Mouse (Mus musculus): ENCODE measurements around the gene Acer3. TPM values are rescaled to one million over a fixed set of nuclear protein-coding genes. Genes with fewer than 3 reads are reported as not detected.

Acer3 gene
- total RNA-seq, 4 experiments from 2014 or later, result 1.8 to 4.5 (median 2.9) TPM

DNA sequence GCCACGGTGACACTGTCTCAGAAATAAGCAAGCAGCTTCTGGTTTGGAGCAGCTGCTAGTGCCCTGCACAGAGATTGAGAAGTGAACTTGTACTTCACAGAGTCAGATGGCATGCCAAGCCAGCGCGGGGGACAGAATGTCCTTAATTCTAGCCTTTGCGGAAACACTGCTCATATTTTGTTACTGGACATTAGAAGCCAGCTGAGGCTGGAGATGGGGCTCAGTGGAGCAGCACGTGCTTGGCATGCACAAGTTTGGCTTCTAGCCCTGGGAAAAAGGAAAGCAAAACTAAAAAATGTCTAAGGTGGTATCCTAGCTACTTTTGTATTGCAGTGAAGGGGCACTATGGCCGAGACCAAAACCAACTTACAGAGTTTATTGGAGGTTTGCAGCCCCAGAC lies 135.7 kb downstream of the Acer3 start:
- peak in 1 of 2 experiments; percentile 52 for DNase-seq (ENCODE audit: low spot score in 2 of 2)

DNA sequence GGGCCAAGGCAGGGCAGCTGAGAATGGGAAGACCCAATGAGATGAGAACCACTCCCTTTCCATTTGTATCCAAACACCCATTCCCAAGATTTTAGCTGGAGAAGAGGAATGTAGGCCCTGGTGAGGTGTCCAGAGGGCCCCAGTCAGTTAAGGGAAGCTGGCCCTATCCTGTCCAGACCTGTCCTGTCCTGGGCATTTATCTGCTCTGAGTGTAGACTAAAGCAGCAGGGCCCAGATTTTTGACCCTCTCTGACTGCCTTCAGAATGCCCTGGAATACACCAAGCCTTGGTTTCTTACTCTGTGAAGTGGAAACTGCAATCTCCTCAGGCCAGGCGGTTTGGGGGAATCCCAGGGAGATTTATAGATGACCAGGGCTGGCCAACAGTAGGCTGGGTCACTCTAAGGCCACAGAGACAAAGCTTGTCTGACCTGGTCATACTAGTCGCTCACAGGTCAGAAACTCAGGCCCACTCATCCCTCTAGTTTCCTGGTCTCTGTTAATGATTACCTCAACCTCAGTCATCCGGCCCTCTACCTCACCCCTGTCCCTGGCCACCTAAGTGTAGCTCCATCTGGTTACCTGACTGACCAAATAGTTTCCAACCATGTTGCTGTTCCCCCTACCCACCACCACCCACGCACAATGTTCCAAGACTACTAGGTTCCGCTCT lies 142.3 kb downstream of the Acer3 start:
- DNase-seq (ENCODE audit: low spot score in 2 of 2), result no peak

DNA sequence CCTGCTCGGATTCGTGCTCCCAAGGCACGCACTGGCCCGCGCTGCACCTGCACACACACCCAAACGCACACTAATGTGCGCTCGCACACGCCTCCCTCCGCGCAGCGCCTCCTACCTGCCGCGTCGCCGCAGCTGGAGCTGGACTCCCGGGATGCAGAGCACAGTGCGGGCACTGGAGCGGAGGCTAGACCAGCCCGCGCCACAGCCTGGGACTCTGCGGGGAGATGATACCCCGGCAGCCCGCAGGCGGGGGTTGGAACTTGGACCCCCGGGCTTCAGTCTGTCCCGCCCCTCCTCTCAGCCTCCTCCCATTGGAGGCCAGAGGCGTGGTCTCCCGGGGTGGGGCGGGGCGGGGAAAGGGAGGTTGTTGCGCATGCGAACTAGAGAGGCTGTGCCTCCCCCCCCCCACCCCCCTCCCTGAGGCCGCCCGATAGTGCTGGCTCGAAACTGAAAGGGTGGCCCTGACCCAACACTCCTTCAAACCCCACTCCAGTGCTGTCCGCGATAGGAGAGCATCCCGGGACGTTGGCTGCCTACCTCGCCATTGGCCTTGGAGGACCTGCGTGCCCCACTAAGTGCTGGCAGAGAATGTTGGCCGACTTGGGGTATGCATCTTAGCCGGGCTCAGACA lies 143.0 kb downstream of the Acer3 start, which contains the start of gene Capn5:
Gene Capn5, minus strand, starts transcription at position 346 of the 631 bp plus-strand sequence.
- DNase-seq (ENCODE audit: low spot score in 2 of 2), result peak; percentile 27 to 41

DNA sequence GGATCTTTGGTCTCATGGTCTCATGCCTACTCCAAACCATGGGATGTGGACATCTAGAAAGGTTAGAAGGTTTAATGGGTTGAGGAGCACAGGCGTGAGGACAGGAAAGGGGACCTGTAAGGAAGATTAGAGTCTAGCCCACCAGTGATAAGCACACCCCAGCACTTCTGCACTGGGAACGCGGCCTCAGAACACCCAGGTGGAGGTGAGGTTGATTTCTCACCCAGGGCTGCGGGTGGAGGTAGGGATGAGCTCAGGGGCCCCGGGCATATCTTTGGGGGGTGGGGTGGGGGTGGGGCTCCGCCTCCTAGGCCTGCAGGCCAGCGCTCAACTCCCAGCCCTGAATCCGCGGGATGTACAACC lies 143.5 kb downstream of the Acer3 start:
- no peak for DNase-seq (ENCODE audit: low spot score in 2 of 2)

DNA sequence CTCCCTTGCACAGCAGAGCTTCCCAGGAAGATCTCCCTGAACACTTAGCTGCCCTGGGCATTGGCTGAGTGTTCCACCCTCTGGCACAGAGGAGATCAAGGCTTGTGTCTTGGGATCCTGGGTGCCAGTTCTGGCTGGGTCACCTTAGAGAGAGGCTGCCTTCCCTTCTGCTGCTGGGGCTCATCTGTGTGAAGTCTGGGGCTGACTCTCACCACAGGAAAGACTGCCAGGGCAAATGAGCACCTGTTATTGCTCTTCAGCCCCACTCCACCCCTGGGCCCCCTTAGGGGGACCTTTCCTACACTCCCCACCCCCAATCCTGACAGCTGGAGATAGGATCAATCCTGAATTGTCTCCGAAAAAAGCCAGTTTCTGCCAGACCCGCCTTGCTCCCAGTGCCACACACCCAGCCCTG lies 143.9 kb downstream of the Acer3 start:
- DNase-seq (ENCODE audit: low spot score in 2 of 2), result no peak

DNA sequence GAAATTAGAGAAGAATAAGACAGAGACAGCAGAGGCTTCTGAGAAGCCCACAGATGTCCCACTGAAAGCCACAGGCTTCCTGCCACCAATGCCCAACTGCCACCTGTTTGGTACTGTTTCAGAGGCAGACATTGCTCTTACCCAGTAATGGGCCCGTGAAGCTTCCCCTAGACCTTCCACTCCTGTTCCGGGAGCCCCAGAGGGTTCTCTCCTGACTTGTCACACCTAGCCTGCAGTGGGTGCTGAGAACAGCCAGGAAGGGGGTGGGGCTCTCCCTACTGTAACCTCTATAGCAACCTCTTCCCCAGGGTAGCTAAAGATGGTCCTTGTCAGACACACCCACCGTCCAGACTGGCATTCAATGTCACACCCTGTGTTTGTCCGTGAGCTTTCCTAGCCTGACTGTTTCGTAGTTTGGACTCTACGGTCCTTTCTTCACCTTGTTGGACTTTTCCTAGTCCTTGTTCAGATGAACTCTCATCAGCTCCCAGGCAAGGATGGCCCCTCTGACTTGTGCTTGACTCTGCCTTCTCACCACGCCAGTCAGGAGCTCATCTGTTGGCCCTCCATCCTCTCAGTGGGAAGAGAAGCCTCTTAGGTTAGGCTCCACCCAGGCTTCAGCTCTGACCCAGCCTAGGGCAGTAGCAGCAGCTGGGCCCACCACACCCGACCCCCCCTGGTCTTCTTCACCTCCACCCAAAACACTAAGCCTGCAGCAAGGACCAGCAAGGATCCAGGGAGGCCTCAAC lies 144.5 kb downstream of the Acer3 start:
- DNase-seq (ENCODE audit: low spot score in 2 of 2), result no peak

DNA sequence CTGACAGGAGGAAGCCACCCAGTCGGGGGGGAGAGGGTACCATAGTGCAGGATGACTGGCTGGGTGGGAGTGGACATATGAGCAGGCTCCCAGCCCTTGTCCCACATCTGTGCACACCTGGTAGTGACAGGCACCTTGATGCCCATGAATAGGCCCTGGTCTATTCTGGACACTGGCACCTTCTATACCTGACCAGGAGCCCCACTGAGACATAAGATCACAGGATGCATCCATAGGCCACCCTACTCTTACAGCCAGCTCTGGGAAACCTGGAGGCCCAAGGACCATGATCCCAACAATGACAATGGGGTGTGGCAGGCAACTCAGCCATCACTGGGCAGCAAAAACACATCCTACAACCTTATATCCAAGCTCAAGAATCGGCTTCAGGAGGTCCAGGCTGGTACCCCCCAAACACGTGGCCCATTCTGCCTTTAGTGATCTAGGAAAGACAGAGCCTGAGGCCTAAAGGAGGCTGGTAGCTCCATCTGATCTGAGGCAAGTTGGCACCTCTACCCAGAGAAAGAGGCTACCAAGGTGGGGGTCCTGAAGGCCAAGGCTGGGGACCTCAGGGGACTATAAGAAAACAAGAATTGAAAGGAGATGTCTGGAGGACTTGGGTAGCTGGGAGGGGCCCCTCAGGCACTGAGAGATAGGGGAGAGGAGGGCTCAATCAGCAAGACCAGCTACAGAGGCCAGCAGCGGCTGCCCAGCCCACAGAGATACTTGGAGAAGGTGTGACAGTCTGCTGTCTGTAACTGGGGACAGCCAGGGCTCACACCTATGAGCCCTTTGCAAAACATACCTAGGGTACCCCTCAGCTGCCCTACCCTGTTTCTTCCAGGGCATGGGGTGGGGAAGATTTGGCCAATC lies 145.9 kb downstream of the Acer3 start:
- DNase-seq (ENCODE audit: low spot score in 2 of 2), result no peak

DNA sequence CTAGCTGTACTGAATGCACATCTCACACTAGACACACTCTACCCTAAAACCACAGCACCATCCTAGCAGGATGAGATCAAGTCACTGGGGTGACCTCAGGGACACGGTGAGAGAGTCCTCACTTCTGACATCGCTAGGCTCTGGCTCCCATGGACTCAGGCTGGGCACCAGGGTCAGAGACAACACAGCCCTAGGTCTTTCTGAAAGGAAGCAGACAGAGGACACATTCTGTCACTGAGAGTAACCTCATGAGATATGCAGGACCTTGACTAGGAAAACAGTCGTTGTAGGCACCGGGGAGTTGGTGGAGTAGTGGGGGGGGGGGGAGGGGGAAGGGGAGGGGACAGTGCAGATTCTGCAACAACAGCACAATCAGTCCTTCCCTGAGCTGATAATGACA lies 147.6 kb downstream of the Acer3 start:
- no peak for DNase-seq (ENCODE audit: low spot score in 2 of 2)

DNA sequence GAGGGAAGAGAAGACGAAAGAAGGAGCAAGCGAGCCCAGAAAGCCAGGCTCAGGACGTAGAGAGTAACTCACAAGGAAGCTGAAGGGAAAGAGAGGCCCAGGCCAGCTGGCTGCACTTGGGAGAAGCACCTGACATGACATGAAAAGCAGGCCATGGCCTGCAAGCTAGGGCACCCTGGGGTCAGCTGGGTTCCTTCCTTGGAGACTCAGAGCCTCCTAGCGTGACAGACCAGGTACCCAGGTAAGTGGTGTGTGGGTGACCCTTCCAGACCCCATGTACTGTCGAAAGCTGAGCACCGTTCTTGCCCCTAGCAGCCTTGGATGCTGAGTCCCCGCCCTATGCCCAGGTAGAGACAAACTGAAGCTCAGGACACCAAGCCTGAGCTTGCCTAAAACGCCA lies 148.3 kb downstream of the Acer3 start:
- no peak for DNase-seq (ENCODE audit: low spot score in 2 of 2)

DNA sequence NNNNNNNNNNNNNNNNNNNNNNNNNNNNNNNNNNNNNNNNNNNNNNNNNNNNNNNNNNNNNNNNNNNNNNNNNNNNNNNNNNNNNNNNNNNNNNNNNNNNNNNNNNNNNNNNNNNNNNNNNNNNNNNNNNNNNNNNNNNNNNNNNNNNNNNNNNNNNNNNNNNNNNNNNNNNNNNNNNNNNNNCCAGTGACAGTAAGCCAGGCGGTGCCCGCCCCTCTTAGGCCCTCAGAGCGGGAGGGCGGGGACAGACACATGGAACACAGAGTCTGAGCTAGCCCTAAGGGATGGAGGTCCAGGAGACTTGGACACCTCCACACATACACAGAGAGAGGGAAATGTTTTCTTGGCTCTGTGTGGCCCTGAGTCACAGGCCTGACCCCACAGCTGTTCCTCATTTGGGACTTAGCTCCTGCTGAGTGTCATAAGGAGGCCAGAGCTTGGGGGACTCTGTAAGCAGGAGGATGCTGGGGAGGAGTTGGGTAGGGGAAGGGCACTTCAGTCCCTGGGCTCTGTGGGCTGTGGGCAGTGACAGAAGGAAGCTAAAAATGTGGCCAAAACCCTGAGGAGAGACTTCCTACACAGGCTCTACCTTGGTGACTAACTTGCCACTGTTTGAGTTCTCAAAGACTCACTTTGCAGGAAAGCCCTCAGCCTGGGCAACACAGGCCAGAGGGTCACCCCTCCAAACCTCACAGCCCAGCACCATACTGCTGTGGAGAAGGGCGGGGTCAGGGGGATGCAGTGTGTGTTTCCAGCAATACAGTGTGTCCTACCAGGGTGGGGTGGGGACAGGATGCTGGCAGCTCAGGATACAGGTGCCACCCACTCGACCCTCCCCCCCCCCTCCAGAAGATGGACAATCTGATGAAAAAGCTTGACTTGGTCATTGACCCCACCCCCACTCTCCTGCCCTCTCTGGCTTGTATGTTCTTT lies 149.6 kb downstream of the Acer3 start:
- DNase-seq (ENCODE audit: low spot score in 2 of 2), result peak; percentile 59 to 72

DNA sequence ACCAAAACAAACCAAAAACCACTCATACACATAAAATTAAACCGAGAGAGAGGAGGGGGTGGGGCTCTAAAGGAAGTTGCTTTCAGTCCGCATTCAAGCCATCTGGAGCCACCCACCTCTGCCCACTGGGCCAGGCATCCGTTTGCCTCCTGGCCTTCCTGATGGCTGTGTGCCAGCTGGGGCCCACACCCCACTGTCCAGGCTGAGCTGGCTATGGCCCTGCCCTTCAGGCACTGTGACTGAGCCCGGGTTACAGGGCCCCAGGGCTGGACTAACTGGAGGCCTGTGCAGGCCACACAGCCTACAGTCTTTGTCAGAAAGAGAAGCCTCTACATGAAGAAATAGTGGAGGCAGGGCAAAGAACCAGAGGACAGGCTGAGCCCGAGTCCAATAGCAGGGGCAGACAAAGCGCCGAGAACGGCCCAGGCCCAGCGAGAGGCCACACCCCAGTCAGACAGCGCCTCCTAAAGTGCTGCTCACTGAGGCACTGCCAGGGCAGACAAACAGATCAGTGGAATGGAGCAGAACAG lies 155.9 kb downstream of the Acer3 start:
- no peak for DNase-seq (ENCODE audit: low spot score in 2 of 2)

DNA sequence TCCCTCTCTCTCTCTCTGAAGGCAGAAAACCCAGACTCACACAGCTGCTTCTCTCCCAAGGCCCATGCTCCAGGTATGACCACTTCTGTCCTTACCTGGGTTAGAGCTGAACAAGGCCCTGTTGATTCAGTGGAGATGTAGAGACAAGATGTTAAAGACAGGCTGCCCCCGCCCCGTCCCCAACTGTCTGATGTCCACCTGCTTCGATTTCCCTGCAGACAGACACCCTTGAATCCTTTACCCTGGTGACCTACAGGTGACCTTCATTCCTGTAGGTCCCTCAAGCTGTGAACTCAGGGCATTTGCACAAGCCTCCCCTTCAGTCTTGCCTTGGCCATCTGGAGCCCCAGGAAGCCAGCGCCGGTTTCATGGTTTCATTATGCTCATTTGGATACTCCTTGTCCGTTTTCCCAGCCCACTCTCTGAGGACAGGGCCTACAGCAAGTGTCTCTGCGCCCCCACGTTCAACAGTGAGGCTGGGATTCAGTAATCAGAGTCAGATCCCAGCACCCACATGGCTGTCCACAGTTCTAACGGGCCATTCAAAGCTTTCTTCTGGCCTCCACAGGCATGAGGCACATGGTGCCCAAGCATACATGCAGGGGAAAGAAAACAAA lies 156.5 kb downstream of the Acer3 start:
- DNase-seq (ENCODE audit: low spot score in 2 of 2), result no peak

DNA sequence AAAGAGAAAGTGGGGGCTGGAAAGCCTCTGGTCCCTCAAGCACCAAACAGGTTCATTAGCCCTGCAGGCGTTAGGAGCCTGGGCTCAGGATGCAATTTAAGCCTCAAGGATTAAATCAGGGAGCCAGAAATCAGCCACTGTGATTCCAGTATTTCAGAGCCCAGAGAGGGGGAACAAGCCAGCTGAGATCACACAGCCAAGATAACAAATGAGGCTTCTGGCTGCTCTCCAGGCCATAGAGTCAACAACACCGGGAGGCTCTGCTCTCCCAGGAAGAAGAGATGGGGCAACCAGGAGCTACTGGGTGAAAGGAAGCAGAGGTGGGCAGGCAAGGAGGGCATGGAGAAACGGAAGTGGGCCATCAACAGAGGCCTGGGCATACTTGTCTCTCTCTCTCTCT lies 157.3 kb downstream of the Acer3 start:
- no peak for DNase-seq (ENCODE audit: low spot score in 2 of 2)

DNA sequence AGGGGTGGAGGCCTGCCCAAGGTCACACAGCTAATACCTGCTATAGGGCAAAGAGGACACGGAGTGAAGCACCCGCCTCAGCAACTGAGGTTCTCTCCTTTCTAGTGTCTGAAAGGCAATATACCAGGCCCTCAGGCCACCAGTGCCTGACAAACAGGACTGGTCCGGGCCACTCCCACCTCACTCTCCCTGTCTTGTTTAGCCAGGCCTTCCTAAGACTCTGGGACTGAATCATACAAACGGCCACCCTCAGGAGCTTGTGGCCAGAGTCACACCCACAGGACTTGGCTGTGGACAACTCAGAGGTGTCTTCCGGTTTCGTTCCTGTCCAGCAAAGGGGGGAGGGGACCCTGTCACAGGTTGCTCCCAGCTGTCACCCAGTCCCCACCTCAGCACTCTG lies 158.8 kb downstream of the Acer3 start:
- DNase-seq (ENCODE audit: low spot score in 2 of 2), result no peak

DNA sequence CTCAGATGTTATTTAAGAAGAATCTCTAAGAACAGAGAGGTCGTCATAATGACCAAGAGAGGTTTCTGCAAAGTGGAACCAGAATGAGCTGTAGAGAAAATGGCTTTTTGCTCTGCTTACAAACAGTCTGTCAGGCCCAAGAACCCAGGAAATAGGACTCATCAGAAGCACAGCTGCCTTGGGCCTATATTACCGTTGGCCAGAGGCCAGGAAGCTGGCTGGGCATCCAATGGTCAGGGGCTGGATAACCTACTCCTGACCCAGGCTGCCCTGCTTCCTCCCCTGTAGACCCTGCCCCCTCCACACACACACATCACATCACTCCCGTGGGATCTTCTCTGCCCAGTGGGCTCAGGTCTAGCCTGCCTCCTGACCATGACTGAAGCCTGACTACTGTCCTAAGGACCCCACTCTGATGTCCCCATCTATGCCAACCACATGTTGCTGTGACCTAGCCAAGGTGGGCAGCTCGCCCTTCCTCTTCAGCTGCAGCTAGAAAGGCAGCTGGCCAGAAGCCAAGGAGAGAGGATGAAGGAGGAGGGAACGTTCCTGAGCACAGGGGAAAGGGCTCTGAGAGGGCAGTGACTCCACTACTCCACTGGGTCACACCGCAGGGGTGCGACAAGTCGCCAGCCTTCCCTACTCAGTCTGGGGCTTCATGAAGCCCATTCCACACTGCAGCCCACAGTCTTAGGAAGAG lies 160.8 kb downstream of the Acer3 start:
- DNase-seq (ENCODE audit: low spot score in 2 of 2), result no peak

DNA sequence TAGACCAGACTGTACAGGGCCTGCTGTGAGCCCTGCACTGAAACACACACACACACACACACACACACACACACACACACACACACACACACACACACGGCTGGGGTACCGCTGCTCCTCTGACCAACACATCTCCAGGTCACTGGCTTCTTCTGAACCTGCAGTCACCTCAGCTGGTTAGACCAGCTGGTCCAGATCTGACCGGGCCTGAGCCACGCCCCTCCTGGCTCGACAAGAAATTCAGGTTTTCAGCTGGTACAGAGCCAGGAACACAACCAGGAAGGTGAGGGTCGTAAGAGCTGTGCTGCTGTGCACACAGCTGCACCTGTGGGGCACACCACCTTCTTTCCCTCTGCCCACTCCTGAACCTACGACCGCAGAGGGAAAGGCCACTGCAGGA lies 162.5 kb downstream of the Acer3 start:
- no peak for DNase-seq (ENCODE audit: low spot score in 2 of 2)

DNA sequence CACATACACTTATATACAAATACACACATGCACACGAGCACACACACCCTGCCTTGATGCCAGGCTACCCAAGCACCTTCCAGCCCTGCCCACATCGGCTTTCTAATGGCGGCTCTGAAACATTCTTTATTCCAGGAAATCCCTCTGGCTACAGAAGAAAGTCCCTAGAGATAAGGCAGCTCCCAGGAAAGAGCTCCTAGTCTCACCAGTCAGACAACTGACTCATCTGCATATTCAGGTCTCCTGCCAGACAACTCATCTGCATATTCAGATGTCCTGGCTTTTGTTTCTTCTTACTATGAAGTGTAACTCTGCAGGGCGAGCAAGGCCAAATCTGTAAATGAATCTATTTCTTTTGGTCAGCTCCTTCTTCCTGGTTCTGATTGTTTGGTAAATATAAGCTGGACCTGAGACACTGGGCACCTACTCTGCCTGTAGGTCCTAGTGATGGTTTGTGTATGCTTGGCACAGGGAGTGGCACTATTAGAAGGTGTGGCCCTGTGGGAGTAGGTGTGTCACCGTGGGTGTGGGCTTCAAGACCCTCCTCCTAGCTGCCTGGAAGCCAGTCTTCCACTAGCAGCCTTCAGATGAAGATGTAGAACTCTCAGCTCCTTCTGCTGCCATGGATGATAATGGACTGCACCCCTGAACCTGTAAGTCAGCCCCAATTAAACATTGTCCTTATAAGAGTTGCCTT lies 163.2 kb downstream of the Acer3 start:
- DNase-seq (ENCODE audit: low spot score in 2 of 2), result no peak

Data from gastrocnemius, adult 8-10 months (tissue).